Mouse (Mus musculus): ENCODE results near the gene Lsm14b.

GRCm38 (mm10) chr2:180071671-180072070 lies 46.9 kb downstream of the Lsm14b start:
- TF ChIP-seq CTCF (conservative IDR thresholded peaks at IDR 0.05; ENCODE audit: low read length) (no peak), POU5F1 (IDR thresholded peaks at IDR 0.05; ENCODE audit: borderline replicate concordance, low read length) (no peak)

Measured in E14TG2a.4 (cell line).